Mouse (Mus musculus): ENCODE measurements around the gene Atf7. TPM values are rescaled to one million over a fixed set of nuclear protein-coding genes. Genes with fewer than 3 reads are reported as not detected.
"Not testable (repeated sequence)": the region's sequence is repeated elsewhere in the genome, so short reads cannot be mapped to it uniquely, and the experiment has no call there.

Atf7 gene
- 10 to 100 TPM; 65.5 to 66.3 TPM for total RNA-seq (2021)
- long read RNA-seq, experiment 1, transcript Atf7-201 (1 exons, 390 nt) = major isoform, 5 of 10 reads
- long read RNA-seq, experiment 1, partial matches to known transcripts = 0 of 10 reads
- long read RNA-seq, experiment 1, other reads (novel, unspliced or antisense) = 4 of 10 reads
- long read RNA-seq, experiment 2, partial matches to known transcripts = 0 of 6 reads
- long read RNA-seq, experiment 2, other reads (novel, unspliced or antisense) = 3 of 6 reads

DNA sequence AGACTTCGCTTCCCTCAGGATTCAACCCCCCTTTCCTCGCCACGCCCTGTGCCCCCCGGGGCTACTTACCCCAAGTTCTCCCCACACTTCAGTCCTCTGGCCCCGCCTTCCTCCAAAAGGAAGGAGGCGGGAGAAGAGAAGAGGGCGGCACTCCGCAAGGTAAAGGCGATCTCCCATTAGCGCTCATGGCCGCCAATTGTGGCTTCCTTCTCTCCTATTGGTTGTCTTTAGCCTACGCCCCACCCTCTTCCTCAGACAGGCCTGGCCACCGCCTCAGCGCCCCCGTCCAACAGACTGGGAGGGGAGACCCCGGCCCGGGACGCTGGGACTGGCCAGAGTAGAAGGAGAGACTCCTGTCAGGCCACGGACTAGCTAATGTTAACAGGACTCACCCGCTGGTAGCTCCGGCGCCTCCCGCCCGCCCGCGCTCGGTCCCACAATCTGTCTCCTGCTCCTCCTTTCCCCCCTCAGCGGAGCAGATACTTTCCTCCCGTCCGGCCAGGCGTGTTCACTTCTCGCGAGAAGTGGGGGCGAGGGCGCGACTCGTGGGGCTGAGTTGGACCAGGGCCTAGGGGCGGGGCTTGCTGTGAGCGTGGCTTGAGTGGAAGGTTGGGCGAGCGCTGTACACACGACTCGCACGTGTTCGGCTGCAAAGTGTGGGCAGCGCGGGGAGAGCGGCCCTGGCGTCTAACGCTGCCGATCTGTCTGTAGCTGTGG, at the start of gene Atf7, which contains the start of gene Gm28047:
Atf7 (minus strand) TSS at position 495 of the 717 bp plus-strand sequence.
Gm28047 (minus strand) TSS at position 98 of the 717 bp plus-strand sequence.
- DNase-seq = peak; percentile 100

DNA sequence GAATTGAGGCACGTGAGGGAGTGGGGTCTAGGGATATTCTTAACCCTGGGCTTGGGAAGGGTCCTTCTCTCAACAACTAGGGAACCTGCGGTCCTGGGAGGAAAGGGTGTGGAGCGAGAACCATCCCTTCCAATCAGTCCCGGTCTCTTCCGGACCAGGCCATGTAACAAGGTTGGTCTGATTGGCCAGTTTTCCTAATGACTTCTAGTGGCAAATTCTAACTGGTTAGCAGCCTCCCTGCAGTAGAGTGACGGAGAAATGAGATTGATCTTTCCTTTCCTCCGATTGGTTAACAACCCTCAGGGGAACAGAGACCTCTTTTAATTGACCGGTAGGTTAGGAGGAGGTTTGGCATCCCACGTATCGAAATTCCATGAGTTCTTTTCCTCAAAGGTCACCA, 48.3 kb upstream of the Atf7 start:
- peak; percentile 37 to 59 for DNase-seq

DNA sequence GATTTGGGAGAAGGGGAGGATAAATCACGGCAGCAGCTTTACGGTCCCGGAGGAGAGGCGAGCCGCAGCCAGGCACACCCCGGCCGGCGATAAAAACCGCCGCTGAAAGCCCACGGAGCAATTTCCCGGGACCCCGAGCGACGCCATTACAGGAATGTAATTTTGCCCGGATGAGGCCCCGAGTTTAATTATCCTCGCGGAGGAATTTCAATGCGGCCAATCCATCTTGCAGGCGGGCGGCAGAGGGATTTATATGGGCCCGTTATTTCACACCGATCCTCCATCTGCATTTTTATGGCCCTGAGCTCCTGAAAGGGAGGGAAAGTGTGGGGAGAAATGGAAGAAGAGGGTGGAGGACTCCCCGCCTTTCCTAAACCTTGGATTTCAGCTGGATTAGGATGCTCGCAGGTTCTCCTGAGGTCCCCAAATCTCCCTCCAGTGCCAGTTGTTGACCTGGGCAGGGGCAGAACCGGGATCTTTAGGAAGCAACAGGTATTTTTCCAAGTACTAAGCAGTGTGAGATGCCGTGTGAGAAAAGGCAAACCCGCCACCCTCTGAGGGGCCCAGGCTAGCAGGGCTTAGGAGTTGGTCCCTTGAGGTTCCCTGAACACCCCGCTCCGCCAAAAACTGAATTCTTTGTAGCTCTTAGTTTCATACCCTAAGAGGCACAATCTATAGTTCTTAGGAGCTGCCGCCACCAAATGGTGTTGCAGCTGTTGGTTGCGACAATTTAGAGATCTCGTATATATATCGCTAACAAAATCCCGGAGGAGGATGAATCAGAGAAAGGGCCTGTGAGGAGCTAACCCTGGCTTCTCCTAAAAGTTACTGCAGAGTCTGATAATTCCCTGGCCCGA, 47.2 kb upstream of the Atf7 start, which contains the start of gene Atp5g2:
Atp5g2 (minus strand) TSS at position 138 of the 857 bp plus-strand sequence.
- DNase-seq = peak; percentile 45 to 47

DNA sequence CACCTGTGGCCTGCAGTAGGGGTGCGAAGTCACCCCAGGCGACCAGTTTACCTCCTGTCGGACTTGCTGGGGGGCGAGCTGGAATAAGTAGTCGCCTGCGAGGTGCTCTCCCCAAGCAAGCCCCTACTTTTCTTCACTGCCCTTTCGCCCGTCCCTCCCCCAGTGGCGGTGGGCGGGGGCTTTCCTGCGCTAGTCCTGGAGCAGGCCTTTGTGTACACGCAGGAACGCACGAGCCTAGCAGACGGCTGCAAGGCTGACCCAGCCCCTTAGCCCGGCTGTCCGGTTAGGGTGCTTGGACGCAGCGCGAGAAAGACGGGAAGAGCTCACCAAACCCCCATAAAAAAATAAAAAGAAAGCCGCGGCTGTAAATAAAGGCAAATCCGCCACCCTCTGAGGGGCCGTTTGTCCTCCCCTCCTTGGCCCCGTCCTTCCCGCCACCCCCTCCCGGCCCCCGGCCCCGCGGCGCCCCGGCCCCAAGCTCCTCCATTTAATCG, 46.5 kb upstream of the Atf7 start:
- peak; percentile 90 to 95 for DNase-seq

DNA sequence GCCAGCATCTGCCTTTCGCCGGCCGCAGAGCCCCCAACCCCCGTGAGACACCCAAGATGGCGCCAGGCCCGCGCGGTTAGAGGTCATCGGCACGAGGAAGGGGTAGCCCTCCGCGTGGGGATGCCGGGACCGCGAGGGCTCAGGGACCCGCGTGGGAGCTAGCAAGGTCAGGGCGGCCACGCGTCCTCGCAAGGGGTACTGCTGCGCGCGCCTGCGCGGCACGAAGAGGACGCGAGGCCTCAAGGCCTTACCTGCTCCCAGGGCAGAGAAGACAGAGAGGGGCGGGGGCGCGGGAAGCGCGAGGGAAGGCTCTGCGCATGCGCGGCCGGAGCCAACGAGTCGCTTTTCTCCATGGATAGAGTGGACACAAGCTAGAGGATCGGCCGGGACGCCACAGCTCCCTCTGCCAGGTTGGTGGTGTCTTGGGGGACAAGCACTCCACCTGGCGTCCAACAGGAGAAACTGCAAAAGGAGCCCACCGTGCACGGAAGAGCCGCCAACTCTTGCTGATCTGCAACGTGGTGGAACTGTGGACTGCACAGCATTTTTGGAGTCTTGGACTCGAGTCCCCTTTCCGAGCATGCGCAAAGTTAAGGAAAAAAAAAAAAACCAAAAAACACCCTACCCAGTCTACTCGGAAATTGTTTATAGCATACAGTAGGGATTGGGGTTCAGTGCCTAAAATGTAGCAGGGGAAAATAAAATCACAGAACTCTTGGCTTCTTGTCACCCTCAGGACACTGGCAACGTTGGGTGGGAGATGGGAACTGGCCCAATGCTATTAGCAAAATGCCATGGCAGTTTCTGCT, 45.7 kb upstream of the Atf7 start:
- DNase-seq = peak; percentile 96 to 97

DNA sequence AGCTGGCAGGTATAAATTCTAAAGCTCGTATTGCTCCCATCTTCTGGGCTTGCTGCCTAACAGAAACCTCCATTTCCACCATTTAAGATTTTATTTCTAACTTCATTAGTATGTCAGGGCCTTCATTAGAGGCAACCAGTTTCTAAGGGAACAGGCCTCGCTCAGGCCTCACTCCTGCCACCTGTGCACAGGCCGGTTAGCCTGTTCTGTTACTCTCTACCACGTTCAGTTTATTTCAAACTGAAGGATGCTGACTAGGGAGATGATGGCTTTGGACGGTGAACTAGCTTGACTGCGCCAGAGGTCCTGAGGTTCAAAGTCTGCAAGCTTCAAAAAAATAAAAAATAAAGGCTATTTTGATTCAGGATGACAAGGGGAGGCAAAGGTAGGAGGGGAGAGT, 45.0 kb upstream of the Atf7 start:
- DNase-seq = peak; percentile 10 to 17

DNA sequence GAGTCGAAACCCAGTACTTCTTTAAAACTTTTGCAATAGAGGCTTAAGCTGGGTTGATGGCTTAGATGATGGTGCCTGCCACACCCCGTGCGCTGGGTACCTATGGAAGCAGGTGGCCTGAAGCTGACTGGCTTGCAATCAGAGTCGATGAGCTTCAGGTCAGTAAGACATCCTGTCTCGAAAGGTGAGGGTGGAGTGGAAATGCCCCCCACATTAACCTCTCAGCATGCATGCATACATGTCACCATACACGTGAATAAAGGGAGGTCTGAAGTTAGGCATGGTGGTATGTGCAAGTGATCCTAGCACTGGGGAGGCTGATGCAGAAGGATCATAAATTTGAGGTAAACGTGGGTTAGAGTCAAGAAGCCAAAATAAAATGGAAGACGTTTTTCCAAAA, 44.3 kb upstream of the Atf7 start:
- no peak for DNase-seq

DNA sequence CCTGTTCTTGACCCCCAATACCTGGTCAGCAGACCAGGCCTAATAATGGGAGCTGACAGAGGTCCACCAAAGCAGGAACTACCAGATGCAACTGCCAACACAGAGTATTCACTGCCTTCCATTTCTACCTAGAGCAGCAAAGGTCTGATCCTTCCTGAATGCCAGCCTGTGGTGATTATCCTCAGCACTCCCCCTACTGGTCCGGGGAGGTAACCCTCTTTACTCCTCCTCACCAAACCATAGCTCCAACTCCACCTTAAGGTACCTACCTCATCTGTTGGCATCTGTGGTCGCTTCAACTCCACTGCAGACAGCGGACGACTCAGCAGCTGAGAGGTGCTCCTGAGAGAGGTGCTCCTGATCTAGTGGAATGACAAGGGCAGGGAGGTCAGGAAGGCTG, 40.2 kb upstream of the Atf7 start:
- DNase-seq = peak; percentile 42 to 77

DNA sequence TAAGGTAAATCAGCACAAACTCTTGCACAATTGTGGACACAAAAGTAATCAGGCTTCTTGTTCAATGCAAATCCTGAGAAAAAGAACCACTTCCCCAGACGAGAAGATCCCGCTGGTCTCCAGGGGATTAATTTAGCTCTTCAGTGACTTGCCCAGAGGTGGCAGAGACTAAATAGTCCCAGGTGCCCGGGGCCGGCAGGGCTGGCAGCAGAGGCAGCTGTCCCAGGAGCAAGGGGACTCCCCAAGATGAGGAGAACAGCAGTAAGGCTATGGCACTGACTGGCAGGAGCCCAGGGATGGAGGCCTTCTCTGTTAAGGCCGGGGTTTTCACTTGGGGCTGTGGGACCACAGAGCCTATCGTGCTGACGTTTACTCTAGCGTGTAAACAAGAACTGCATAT, 38.6 kb upstream of the Atf7 start:
- DNase-seq = no peak

DNA sequence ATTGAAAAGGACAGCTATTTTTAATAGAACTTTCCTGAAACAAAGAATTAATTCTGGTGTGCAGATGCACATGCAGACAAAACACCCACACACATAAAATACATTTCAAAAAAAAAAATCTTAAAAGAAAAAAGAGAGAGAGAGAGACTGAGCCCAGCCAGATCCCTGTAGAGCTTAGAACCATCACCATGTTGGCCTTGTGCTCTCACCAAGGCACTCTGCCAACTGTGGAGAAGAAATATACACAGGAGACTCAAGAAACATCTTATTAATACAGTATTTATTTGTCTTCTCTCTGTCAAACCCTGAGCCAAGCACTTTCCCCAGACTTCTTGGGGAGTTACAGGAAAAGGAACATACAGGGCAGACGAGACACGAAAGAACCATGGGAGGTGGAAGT, 37.3 kb upstream of the Atf7 start:
- DNase-seq = not testable (repeated sequence)

DNA sequence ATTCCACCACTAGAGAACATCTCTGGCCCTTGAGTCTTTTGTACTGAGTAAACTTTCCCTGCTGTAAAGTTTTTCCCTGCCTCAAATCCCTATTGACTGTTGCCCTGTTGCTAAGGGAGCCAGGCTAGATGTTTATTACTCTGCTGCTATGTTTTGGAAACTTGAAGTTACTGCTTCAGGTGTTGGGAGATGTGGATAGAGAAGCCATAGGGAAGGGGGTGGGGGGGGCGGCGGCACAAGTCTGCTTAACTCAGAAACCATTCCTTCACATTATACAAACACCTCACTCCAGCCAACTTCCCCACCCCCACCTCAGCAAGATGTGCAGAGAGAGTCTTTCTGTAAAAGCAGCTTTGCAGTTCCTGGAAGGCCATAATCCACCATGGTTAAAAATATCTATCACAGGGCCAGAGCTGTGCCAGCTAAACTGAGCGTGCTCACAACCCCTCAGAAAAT, 32.7 kb upstream of the Atf7 start:
- DNase-seq = no peak

DNA sequence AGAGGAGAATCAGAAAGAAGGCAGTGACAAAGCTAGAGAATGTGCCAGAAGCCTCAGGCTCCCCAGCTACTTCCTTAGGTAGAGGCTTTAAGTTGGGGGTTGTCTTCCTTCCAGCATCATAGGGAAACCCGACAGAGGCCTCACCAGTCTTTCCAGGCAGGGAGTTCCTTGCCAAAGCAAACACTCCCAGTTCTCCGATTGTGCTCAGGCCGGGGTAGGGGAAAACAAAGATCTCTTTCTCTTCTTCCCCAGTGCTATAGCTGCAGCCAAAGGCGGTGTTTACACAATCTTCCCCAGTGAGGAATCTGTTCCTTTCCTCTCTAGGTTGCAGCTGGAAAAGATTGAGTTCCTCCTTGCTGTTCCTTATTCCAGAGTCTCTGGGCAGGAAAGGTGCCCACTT, 31.4 kb upstream of the Atf7 start:
- DNase-seq = no peak

DNA sequence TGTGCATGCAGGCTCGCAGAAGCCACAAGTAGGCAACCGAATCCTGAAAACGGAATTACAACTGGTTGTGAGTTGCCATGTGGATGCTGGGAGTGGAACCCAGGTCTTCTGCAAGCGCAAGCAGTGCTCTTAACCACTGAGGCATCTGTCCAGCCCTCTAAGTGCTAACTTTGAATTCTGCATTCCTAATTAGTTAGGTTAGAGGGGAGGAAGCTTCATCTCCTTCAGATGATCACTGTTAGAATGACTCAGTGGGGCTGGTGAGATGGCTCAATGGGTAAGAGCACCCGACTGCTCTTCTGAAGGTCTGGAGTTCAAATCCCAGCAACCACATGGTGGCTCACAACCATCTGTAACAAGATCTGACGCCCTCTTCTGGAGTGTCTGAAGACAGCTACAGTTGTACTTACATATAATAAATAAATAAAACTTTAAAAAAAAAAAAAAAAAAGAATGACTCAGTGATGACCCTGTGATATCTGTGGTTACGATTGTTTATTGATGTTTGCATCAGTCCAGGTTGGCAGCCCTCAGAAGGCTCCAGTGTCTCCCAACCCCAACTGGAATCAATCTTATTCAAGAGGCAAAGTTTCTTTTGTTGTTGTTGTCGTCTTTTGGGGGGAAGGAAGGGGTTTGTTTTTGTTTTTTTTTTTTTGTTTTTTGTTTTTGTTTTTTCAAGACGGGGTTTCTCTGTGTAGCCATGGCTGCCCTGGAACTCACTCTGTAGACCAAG, 26.8 kb upstream of the Atf7 start:
- DNase-seq = not testable (repeated sequence)

DNA sequence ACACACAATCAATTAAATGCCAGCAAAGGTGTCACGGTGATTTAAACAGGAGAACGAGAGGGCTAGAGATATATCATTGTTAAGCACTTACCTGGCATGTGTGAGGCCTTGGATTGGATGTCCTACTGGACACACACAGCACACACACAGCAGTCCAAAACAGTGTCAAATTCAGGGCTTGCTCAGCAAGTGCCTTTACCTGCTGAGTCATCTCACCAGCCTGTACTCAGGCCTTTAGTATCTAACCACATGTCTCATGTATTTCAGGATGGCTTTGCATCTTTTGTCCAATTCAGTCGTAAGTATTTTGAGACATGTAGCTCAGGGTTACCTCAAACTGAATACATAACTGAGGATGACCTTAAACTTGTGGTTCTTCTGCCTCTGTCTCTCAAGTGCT, 25.8 kb upstream of the Atf7 start:
- no peak for DNase-seq

DNA sequence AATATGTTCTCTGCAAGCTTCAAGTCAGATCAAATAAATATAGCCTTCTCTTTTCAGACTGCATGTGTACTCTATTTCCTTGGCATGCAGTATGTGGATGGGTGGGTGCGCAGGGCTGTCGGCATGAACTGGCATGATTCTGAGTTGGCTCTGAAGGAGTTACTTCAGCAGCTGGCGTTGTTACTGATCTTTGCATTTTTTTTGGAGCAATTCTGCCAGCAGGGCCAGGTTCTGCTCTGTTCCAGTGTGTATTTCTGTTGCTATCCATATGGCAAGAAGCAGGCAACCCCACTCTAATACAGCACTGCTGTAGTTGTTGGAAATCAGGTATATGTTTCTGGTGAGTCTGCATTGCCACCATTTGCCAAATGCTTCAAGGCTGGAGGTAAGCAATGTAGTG, 10.6 kb upstream of the Atf7 start:
- no peak for DNase-seq

DNA sequence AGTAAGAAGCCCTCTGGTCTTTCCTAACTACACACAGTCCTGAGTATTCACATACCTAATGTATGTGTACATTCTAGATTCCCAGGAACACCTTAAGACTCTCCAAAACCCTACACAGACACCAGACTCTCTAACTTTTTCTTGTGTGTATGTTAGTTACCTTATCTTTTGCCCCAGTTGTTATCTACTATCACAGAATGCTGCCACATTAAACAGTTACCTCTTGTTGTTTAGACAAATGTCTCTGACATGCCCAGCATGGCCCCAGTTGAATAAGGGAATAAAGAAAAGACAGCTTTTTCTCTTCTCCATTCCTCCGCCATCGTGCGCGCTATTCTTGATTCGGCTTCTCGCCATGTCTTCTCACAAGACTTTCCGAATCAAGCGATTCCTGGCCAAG, 9.4 kb upstream of the Atf7 start:
- DNase-seq = no peak

DNA sequence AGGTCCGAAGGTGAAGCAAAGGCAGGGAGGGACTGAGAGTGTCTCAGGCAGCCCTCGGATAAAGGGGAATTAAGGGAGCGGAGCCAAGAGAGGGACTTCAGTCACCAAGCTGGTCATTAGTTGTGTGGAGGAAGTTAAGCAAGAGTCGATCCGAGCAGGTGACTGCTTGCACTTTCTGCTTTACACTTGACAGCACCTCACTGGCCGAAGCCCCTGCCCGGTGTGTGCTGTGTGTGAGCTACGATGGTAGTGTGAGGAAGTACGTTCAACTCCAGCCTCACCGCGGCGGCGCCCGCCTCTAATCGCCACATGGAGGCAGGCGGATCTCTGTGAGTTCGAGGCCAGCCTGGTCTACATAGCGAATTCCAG, 407 bp upstream of the Atf7 start:
- DNase-seq = peak in 1 of 2 experiments; percentile 46

DNA sequence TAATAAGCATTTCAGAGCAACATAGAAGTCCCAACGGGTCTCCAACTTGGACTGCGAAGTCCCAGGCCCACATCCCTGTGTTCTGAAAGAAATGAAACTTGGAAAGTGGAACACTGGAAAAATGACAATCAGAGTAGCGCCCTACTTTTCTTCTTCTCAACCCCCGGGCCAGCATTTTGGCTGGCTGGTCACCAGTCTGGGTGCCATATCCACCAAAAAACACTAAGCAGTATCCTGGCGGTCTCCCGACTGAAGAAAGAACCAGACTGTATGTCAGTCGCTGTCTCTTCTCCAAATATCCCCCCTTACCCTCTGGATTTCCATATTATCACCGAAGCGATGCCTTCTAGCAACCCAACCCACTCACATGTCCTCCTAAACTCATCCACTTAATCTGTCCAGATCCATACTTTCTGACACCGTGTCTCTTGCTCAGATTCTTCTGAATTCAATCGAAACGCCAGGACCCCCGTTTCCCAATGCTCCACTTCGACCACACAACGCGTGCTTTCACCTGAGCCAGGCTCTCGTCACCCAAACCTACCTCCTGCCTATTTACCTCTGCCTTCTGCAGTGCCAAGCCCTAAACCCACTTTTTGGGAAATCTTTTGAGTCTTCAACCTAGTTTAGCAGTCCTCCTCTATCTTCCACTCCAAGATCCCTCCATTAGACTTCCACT, 834 bp downstream of the Atf7 start:
- peak; percentile 2 to 28 for DNase-seq

DNA sequence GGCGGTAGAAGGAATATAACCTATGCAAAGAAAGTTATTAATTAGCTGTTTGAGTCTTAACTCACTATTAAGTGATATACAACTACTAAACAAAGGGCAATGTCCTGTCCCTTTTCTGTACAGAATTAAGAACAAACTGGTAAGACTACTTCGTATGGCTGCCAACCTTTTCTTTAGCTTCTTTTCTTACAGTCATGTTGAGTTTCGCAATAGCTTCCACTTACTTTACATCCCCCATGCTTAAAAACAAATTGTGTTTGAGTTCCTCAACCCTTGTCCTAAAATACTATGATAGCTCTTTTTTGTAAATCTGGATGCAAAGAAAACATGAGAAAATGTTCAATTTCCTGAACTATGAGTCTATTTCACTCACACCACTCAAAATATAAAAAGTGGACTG, 2.1 kb downstream of the Atf7 start:
- no peak for DNase-seq

DNA sequence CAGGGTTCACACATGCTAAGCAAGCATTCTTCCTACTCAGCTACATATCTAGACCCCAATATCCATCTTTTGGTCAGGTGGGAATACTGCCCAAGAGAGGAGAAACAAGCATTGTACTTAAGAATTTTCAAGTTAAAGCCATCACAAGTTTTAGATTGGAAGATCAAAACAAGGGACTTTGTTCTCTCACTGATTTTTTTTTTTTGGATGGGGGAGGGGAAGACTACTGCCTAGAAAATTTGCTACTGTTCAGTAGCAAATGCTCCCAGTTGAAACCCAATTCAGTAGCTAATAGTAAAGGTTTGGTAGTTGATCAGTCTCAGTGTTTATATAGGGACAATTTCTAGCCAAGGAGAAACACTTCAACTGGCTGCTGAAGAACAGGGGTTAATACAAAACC, 2.7 kb downstream of the Atf7 start:
- DNase-seq = no peak
